Mouse (Mus musculus) CH12.LX (cell line): ENCODE data around the gene Xiap. TPM values are rescaled to one million over a fixed set of nuclear protein-coding genes. Genes with fewer than 3 reads are reported as not detected.

ENCODE experiments used
- DNase-seq: peaks from one replicate; pipeline ENCODE4 v3.0.0-alpha.2; 2013; ENCODE audit errors: extremely low read depth
- H3K27ac ChIP-seq: 2 replicates; pipeline ENCODE4 v1.5.1; 2012; ENCODE audit warnings: low read depth, mild to moderate bottlenecking, control low read depth, moderate library complexity; ENCODE audit not compliant: insufficient read depth
- H3K27me3 ChIP-seq: replicated peaks from 2 replicates; pipeline ENCODE3; 2012; ENCODE audit warnings: inconsistent platforms
- H3K36me3 ChIP-seq, 2 experiments: replicated peaks in 1 of 2; 2 replicates each; pipeline versions ENCODE3 to v1.6.1; 2012; ENCODE audit warnings: inconsistent platforms in 1 of 2, low read length in 1 of 2, mild to moderate bottlenecking in 1 of 2, mixed read lengths in 1 of 2, moderate library complexity in 1 of 2; ENCODE audit not compliant: control insufficient read depth in 1 of 2, insufficient read depth in 1 of 2
- H3K4me1 ChIP-seq, 2 experiments: 2 replicates each; pipeline ENCODE4 v1.6.1; 2012; ENCODE audit warnings: inconsistent platforms in 1 of 2, moderate library complexity in 1 of 2; ENCODE audit not compliant: insufficient read depth in 2 of 2, control insufficient read depth in 1 of 2
- H3K4me2 ChIP-seq: 2 replicates; pipeline ENCODE4 v1.6.1; 2012; ENCODE audit warnings: low read depth, mild to moderate bottlenecking, control low read depth; ENCODE audit not compliant: poor library complexity, insufficient read depth, severe bottlenecking
- H3K4me3 ChIP-seq, 3 experiments: fragments of 150-350 bp in 1 of 3; sonication (generic) in 1 of 3; replicated peaks in 1 of 3; 2 replicates each; pipeline versions ENCODE3 to v1.5.1; 2011 to 2012; ENCODE audit warnings: low read depth in 2 of 3, low read length in 2 of 3, mild to moderate bottlenecking in 2 of 3, moderate library complexity in 2 of 3, control low read depth in 1 of 3, improper control_type of control experiment in 1 of 3, inconsistent platforms in 1 of 3, mixed read lengths in 1 of 3; ENCODE audit not compliant: poor library complexity in 1 of 3
- H3K79me2 ChIP-seq: replicated peaks from 2 replicates; pipeline ENCODE4 v1.6.1; 2012; ENCODE audit warnings: mild to moderate bottlenecking, moderate library complexity; ENCODE audit not compliant: control insufficient read depth, poor library complexity, insufficient read depth, severe bottlenecking; ENCODE audit errors: extremely low read depth
- H3K9ac ChIP-seq: 2 replicates; pipeline ENCODE4 v1.6.1; 2012; ENCODE audit warnings: low read depth, mild to moderate bottlenecking, control low read depth, moderate library complexity; ENCODE audit not compliant: insufficient read depth
- H3K9me3 ChIP-seq: replicated peaks from 2 replicates; pipeline ENCODE3; 2012; ENCODE audit warnings: low read length, inconsistent platforms, mixed read lengths
- BHLHE40 ChIP-seq: IDR thresholded peaks from 2 replicates; pipeline ENCODE4 v1.6.1; 2011; ENCODE audit warnings: mild to moderate bottlenecking, low read depth, low read length, improper control_type of control experiment
- CHD2 ChIP-seq: IDR thresholded peaks from 2 replicates; pipeline ENCODE4 v1.6.1; 2011; ENCODE audit warnings: low read length, improper control_type of control experiment
- CTCF ChIP-seq, 2 experiments: IDR thresholded peaks in 1 of 2; conservative IDR thresholded peaks in 1 of 2; 2 replicates each; pipeline ENCODE4 v1.5.1; 2011 to 2012; ENCODE audit warnings: low read depth in 2 of 2, low read length in 2 of 2, improper control_type of control experiment in 1 of 2, inconsistent platforms in 1 of 2, mild to moderate bottlenecking in 1 of 2, moderate library complexity in 1 of 2
- IRF4 ChIP-seq: IDR thresholded peaks from 2 replicates; pipeline ENCODE4 v1.6.1; 2014; ENCODE audit warnings: low read depth, mild to moderate bottlenecking, inconsistent platforms, low read length, improper control_type of control experiment
- JUN ChIP-seq: IDR thresholded peaks from 2 replicates; pipeline ENCODE4 v1.6.1; 2011; ENCODE audit warnings: low read depth, mild to moderate bottlenecking, low read length, improper control_type of control experiment, moderate library complexity; ENCODE audit not compliant: insufficient read depth
- KAT2A ChIP-seq: IDR thresholded peaks from 2 replicates; pipeline ENCODE4 v1.6.1; 2012; ENCODE audit warnings: low read length, improper control_type of control experiment, inconsistent platforms; ENCODE audit not compliant: insufficient replicate concordance
- MAZ ChIP-seq: IDR thresholded peaks from 2 replicates; pipeline ENCODE4 v1.6.1; 2012; ENCODE audit warnings: low read depth, mild to moderate bottlenecking, inconsistent platforms, low read length, improper control_type of control experiment, moderate library complexity
- MEF2A ChIP-seq: IDR thresholded peaks from 2 replicates; pipeline ENCODE4 v1.6.1; 2014; ENCODE audit warnings: low read depth, mild to moderate bottlenecking, inconsistent platforms, low read length, improper control_type of control experiment, borderline replicate concordance
- MYC ChIP-seq: IDR thresholded peaks from 2 replicates; pipeline ENCODE4 v1.6.1; 2011; ENCODE audit warnings: low read depth, mild to moderate bottlenecking, improper control_type of control experiment, low read length
- NELFE ChIP-seq: IDR thresholded peaks from 2 replicates; pipeline ENCODE4 v1.6.1; 2011; ENCODE audit warnings: low read depth, low read length, improper control_type of control experiment
- NRF1 ChIP-seq: IDR thresholded peaks from 2 replicates; pipeline ENCODE4 v1.6.1; 2014; ENCODE audit warnings: low read depth, mild to moderate bottlenecking, inconsistent platforms, low read length, improper control_type of control experiment, moderate library complexity
- POLR2AphosphoS2 ChIP-seq: IDR thresholded peaks from 2 replicates; pipeline ENCODE4 v1.6.1; 2011; ENCODE audit warnings: low read depth, low read length, improper control_type of control experiment
- RAD21 ChIP-seq: IDR thresholded peaks from 2 replicates; pipeline ENCODE4 v1.6.1; 2011; ENCODE audit warnings: low read depth, mild to moderate bottlenecking, low read length, improper control_type of control experiment, moderate library complexity
- RCOR1 ChIP-seq: conservative IDR thresholded peaks from 2 replicates; pipeline ENCODE4 v1.6.1; 2012; ENCODE audit warnings: low read depth, mild to moderate bottlenecking, inconsistent platforms, low read length, improper control_type of control experiment
- SIN3A ChIP-seq: IDR thresholded peaks from 2 replicates; pipeline ENCODE4 v1.6.1; 2012; ENCODE audit warnings: low read length, improper control_type of control experiment, inconsistent platforms
- SMC3 ChIP-seq: IDR thresholded peaks from 2 replicates; pipeline ENCODE4 v1.6.1; 2011; ENCODE audit warnings: low read depth, low read length, improper control_type of control experiment
- TBP ChIP-seq: conservative IDR thresholded peaks from 2 replicates; pipeline ENCODE4 v1.6.1; 2011; ENCODE audit warnings: low read depth, low read length, improper control_type of control experiment
- TCF12 ChIP-seq: IDR thresholded peaks from 2 replicates; pipeline ENCODE4 v1.6.1; 2014; ENCODE audit warnings: low read depth, mild to moderate bottlenecking, inconsistent platforms, low read length, improper control_type of control experiment
- UBTF ChIP-seq: IDR thresholded peaks from 2 replicates; pipeline ENCODE4 v1.6.1; 2012; ENCODE audit warnings: low read depth, mild to moderate bottlenecking, inconsistent platforms, low read length, improper control_type of control experiment, moderate library complexity
- USF1 ChIP-seq: IDR thresholded peaks from 2 replicates; pipeline ENCODE4 v1.6.1; 2014; ENCODE audit warnings: low read depth, mild to moderate bottlenecking, inconsistent platforms, low read length, improper control_type of control experiment
- USF2 ChIP-seq: conservative IDR thresholded peaks from 2 replicates; pipeline ENCODE4 v1.6.1; 2011; ENCODE audit warnings: low read depth, low read length, improper control_type of control experiment
- ZC3H11A ChIP-seq: IDR thresholded peaks from 2 replicates; pipeline ENCODE4 v1.6.1; 2012; ENCODE audit warnings: low read depth, mild to moderate bottlenecking, inconsistent platforms, low read length, improper control_type of control experiment
- ZKSCAN1 ChIP-seq: IDR thresholded peaks from 2 replicates; pipeline ENCODE4 v1.6.1; 2012; ENCODE audit warnings: low read depth, inconsistent platforms, low read length, improper control_type of control experiment, borderline replicate concordance
- ZMIZ1 ChIP-seq: IDR thresholded peaks from 2 replicates; pipeline ENCODE4 v1.6.1; 2012; ENCODE audit warnings: low read depth, mild to moderate bottlenecking, inconsistent platforms, low read length, improper control_type of control experiment
- ZNF384 ChIP-seq: IDR thresholded peaks from 2 replicates; pipeline ENCODE4 v1.6.1; 2012; ENCODE audit warnings: low read depth, low read length, improper control_type of control experiment, inconsistent platforms
- dilution Hi-C: fragments of 300-500 bp; cut with MboI; formaldehyde crosslinking; loops from 2 replicates; pipeline ENCODE4 v1.14.3; 2020; ENCODE audit warnings: low sequenced_read_pairs; ENCODE audit not compliant: extremely low pct_unique_long_range_greater_than_20kb, extremely low pct_ligation_motif_present
- in situ Hi-C: fragments of 300-500 bp; cut with MboI; formaldehyde crosslinking; loops from 3 replicates; pipeline ENCODE4 v1.14.3; 2019; ENCODE audit warnings: low sequenced_read_pairs, low pct_ligation_motif_present, low pct_unique_long_range_greater_than_20kb, mixed read lengths
- polyA plus RNA-seq: library from polyadenylated mRNA; unstranded; fragments of >175 nt; gene quantifications from 2 replicates; pipeline ENCODE4 v1.2.1, GENCODE M21; 2012; ENCODE audit warnings: low read depth; ENCODE audit not compliant: insufficient read length
- total RNA-seq, 2 experiments: library from RNA; depleted of rRNA; stranded (reverse); fragments of 300-350 nt in 1 of 2; fragments of >200 nt in 1 of 2; gene quantifications; 2 replicates each; pipeline ENCODE4 v1.2.3; 2012 to 2014

Gene Xiap
- total and polyA plus RNA-seq, 3 experiments = 11.7 to 26.7 (median 17.9) TPM

DNA sequence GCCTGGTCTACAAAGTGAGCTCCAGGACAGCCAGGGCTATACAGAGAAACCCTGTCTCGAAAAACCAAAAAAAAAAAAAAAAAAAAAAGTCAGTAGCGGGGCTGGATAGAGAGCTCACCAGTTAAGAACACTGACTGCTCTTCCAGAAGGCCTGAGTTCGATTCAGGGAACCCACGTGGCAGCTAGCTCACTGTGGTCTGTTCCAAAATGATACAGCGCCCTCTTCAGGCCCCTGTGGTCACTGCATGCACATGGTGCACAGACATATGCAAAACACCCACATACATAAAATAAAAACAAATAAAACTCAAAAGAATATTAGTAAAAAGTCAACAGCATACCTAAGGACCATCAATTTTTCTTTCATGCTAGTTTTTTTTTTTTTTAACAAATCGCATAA lies 20.0 kb upstream of the Xiap start:
- H3K4me2 ChIP-seq = no peak overlapping the region
- no peak overlapping the region for H3K9ac ChIP-seq
- no peak overlapping the region for H3K27ac ChIP-seq
- no peak for DNase-seq
- TF ChIP-seq NRF1 (no peak), MAZ (no peak), CHD2 (no peak), IRF4 (no peak), MEF2A (no peak), RCOR1 (no peak), NELFE (no peak), CTCF (conservative IDR thresholded peaks at IDR 0.05 in 1 of 2, IDR thresholded peaks at IDR 0.05 in 1 of 2; ENCODE audit: low read depth in 2 of 2, low read length in 2 of 2) (no peak), POLR2AphosphoS2 (no peak), BHLHE40 (no peak), ZKSCAN1 (no peak), TBP (no peak)
- H3K9me3 ChIP-seq = no peaks in the 10 kb centered on the region
- in situ Hi-C loops = no loop called here
- no peaks in the 10 kb centered on the region for H3K79me2 ChIP-seq
- H3K4me3 ChIP-seq = no peak overlapping the region
- H3K4me1 ChIP-seq = no peaks in the 10 kb centered on the region
- no peaks in the 10 kb centered on the region for H3K36me3 ChIP-seq
- dilution Hi-C loops = no loop called here
- no peaks in the 10 kb centered on the region for H3K27me3 ChIP-seq

DNA sequence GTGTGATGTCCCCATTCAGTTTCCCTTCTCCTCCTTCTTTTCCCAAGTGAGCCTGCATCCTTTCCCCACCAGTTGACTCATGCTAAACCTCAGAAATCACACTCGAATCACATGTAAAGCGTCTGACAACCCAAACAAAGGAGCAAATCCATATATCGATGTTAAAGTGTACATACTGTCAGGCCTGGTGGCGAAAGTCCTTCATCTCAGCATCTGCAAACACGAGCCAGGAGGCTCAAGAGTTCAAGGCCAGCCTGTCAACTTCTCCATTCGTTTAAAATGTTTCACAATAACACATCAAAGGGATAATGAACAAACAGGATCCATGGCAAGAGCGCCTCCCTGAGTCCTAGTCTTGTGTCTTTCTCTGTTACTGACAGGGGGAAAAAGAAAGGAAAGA lies 14.5 kb upstream of the Xiap start:
- no peaks in the 10 kb centered on the region for H3K9me3 ChIP-seq
- DNase-seq = no peak
- no peak for TF ChIP-seq TCF12
- no peak for TF ChIP-seq UBTF
- TF ChIP-seq CHD2 = no peak
- TF ChIP-seq SIN3A = no peak
- TF ChIP-seq ZC3H11A = no peak
- TF ChIP-seq RAD21 = no peak
- no peak for TF ChIP-seq ZMIZ1
- TF ChIP-seq USF1 = no peak
- TF ChIP-seq JUN = no peak
- no peak for TF ChIP-seq KAT2A
- TF ChIP-seq USF2 = no peak
- no peak for TF ChIP-seq ZNF384
- TF ChIP-seq MYC = no peak
- no peak for TF ChIP-seq SMC3
- TF ChIP-seq IRF4 = no peak

More for the DNA sequence above, 14.5 kb upstream of the Xiap start:
- no peak overlapping the region for H3K27ac ChIP-seq
- in situ Hi-C loops = no loop called here
- dilution Hi-C loops = no loop called here
- H3K27me3 ChIP-seq = no peaks in the 10 kb centered on the region
- no peaks in the 10 kb centered on the region for H3K79me2 ChIP-seq
- no peaks in the 10 kb centered on the region for H3K4me1 ChIP-seq
- no peak overlapping the region for H3K4me3 ChIP-seq
- H3K36me3 ChIP-seq = no peaks in the 10 kb centered on the region
- no peak overlapping the region for H3K9ac ChIP-seq
- no peak overlapping the region for H3K4me2 ChIP-seq
